Mouse (Mus musculus): ENCODE data around the gene Adra1d.

Adra1d gene

GRCm38 (mm10) chr2:131539780-131540179, 22.3 kb downstream of the Adra1d start:
- no peak for DNase-seq (ENCODE audit: low read depth, low spot score)

DNA sequence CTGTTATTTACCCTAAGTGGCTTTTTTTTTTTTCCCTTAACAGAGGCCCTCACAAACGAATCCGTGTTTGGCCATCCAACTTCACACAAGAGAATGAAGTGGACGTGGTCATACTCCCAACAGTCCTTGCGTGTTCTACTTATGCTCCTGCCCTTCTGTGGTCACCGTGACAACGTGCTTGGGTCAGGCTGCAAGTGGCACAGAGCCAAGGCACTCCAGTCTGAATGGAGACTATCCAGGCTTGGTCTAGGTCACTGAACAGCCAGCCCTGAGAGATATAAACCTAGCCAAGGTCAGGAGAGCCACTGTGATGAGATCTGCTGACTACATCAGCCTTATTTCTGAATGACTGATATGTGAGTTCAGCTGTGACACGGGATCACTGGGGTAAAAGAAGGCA, 23.7 kb downstream of the Adra1d start:
- no peak for DNase-seq (ENCODE audit: low read depth, low spot score)

DNA sequence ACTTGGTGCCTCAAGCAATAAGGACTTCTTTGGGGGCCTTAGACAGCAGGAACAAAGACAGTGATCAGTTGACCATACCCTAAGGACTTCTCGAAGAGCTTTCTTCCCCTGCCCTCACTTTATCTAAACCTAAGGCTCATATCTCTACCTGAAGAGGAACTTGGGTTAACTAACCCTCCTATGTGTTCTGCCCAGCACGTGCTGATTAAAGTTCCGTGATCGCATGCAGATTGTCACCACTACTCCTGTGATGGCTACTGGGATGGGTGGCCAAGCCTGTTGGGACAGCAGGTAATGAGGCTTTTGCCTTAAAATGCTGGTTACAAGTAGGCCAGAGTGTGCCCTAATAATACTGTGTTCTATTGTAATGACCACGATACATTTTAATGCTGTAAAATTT, 26.9 kb downstream of the Adra1d start:
- DNase-seq (ENCODE audit: low read depth, low spot score): no peak

DNA sequence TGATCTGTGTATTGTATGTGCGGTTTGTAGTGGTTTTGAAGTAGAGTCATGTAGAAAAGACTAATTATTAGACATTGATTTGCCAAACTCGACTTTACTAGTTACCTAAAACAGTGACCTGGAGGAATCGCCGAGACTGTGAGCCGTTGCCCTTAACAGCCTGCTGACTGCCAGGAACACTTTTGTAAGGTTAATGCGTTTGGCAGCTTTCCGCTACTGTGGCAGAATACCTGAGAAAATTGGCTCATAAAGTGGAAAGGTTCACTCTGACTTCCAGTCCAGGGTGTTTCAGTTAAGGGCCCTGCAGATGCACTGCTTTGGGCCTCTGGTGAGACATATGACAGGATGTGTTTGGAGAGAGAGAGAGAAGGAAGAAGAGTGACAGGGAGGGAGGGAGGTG, 30.8 kb downstream of the Adra1d start:
- DNase-seq (ENCODE audit: low read depth, low spot score): no peak

GRCm38 (mm10) chr2:131530623-131531008, 31.5 kb downstream of the Adra1d start:
- peak; percentile 89 for DNase-seq (ENCODE audit: low read depth, low spot score)

GRCm38 (mm10) chr2:131529898-131530622, 32.0 kb downstream of the Adra1d start:
- peak; percentile 73 for DNase-seq (ENCODE audit: low read depth, low spot score)

- DNase-seq (ENCODE audit: low read depth, low spot score): peak; percentile 70
Observed at GRCm38 (mm10) chr2:131527061-131527460, 35.0 kb downstream of the Adra1d start.

- DNase-seq (ENCODE audit: low read depth, low spot score): no peak
Observed at GRCm38 (mm10) chr2:131520743-131521142, 41.3 kb downstream of the Adra1d start.

GRCm38 (mm10) chr2:131518790-131519189, 43.3 kb downstream of the Adra1d start:
- no peak for DNase-seq (ENCODE audit: low read depth, low spot score)

- DNase-seq (ENCODE audit: low read depth, low spot score): no peak
Observed at GRCm38 (mm10) chr2:131517550-131517949, 44.5 kb downstream of the Adra1d start.

DNA sequence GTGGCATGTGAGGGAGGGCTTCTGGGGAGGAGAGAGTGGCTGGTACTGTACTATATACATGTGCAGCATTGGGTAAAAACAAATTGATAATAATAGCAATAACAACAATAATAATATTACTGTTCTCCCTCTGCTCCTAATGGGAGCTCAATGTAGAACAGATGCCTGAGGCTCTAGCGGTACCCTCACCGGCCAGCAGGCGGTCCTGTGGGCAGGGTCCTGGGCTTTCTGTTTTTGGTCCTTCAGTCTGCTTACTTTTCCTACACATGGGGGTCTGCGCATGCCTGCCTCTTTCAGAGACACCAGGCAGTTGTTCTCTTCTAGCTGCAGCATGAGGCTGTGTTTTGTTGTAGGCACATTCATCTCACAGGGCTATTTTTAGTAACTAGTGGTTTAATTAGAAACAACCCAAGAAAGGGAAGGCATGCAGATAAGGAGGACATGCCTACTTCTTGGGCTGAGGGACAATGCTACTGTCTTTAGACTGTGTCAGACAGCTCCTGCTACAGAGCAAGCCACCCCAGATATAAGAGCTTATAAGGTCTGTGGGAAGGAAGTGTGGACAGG, 47.9 kb downstream of the Adra1d start:
- DNase-seq (ENCODE audit: low read depth, low spot score): no peak

DNA sequence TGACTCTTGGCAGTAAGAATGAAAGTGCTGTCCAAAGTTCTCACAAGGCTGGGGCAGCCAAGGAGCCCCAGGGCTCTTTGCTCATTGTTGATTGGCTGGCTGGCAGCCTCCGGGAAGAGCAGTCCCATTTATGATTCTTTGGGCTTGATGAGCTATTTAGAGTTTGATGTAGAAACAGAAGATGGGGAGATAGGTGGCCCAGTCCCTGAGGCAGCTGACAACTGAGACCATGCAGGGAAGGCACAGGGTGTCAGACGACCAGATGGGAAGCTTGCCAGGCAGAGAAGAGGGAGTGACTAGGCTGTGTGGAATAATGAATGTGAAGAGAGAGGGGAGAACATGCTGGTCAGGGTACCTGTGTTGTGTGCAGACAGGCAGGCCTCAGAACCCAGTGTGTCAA, 48.6 kb downstream of the Adra1d start:
- no peak for DNase-seq (ENCODE audit: low read depth, low spot score)

GRCm38 (mm10) chr2:131510531-131510930, 51.6 kb downstream of the Adra1d start:
- DNase-seq (ENCODE audit: low read depth, low spot score): no peak

DNA sequence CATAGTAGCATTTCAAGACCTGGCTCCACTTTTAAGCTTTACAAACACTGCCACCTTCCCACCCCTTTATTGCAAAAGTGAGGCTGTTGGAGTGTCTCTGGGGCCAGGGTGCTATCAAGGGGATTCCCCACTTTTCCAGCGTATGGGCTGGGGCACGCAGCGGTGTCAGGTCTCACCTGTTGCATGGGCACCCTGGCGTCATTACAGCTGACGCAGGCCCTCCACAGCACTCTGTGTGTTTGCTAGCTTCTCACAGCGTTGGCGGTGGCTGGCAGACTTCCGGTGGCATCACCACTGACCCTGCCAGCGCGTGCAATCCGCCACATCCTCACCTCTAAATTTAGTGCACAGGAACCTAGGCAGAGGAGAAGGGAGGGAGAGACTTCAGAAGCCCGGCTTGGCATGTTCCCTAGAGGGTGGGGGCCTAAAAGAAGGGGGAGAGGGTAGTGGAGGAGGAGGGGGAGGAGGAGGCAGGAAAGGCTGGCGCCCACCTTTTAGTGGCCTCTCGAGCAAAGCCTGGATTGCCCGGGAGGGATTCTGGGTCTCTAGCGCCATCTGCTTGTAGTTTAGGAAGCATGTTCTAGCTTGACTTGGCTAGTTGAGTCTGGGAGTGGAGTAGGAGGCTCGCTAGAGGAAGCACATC, 52.3 kb downstream of the Adra1d start:
- DNase-seq (ENCODE audit: low read depth, low spot score): peak; percentile 86

GRCm38 (mm10) chr2:131508501-131508900, 53.6 kb downstream of the Adra1d start:
- DNase-seq (ENCODE audit: low read depth, low spot score): no peak

DNA sequence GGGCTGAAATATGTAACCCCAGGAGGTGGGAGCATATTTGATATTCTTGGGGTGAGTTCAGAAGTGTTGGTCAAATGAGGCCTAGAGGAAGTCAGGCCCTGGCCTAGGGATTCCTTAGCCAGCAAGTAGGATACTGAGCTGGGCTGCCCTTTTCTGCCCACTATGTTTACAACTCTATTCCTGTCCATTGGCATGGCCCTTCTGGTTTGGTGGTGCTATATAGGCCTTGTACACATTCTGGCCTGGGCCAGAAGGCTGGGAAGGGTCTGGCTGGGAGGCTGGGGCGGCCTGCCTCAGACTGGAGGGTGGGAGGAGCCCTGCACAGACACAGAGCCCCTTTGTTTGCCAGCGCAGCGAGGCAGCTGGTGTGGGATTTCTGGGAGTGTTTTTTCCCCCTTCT, 55.7 kb downstream of the Adra1d start:
- no peak for DNase-seq (ENCODE audit: low read depth, low spot score)

GRCm38 (mm10) chr2:131505431-131505830, 56.7 kb downstream of the Adra1d start:
- DNase-seq (ENCODE audit: low read depth, low spot score): no peak

- no peak for DNase-seq (ENCODE audit: low read depth, low spot score)
Observed at GRCm38 (mm10) chr2:131502561-131502960, 59.5 kb downstream of the Adra1d start.

DNA sequence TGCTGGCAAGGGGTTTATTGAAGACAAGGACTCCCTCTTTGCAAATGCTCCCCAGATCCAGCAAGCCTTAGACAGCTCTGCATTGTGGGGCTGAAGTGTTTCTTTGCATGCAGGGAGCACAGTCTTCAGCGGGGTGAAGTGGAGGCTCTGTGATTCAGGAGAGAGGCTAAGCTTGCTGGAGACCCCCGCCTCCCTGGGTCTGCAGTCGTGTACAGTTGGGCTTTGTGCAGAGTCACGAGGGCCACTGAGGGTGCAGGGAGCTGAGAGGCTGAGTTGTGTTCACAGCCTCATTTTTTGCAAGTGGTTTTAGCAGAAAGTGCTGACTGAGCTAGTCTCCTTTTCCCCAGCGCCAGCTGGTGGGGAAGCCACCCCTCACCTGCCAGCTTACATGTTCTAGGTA, 60.2 kb downstream of the Adra1d start:
- DNase-seq (ENCODE audit: low read depth, low spot score): no peak

GRCm38 (mm10) chr2:131499290-131499845, 62.7 kb downstream of the Adra1d start:
- DNase-seq (ENCODE audit: low read depth, low spot score): no peak

- DNase-seq (ENCODE audit: low read depth, low spot score): no peak
Observed at GRCm38 (mm10) chr2:131498219-131498618, 63.9 kb downstream of the Adra1d start.

- no peak for DNase-seq (ENCODE audit: low read depth, low spot score)
Observed at GRCm38 (mm10) chr2:131497224-131497856, 64.7 kb downstream of the Adra1d start.

Data from ES-CJ7 (cell line).